Mouse (Mus musculus): Measurements from ENCODE around the gene Cd164l2. TPM values are rescaled to one million over a fixed set of nuclear protein-coding genes. Genes with fewer than 3 reads are reported as not detected.
A peak's percentile ranks its signal among the peaks of the same experiment; 100 is the strongest.

The Cd164l2 gene
- polyA plus RNA-seq, 1 experiment from 2014 or later = 0.56 TPM

GRCm38 (mm10) chr4:133196136-133196535 lies 15.8 kb upstream of the Cd164l2 start:
- Histone ChIP-seq H3K4me1 (peaks cover 56% of the 10 kb centered on the region), H3K4me3 (no peak overlapping the region), H3K36me3 (peaks cover 61% of the 10 kb centered on the region), H3K9me3 (no peaks in the 10 kb centered on the region), H3K27ac (replicated peaks) (peak overlapping the region; percentile 93; the same call in 1 of the 2 replicates), H3K27me3 (replicated peaks) (no peaks in the 10 kb centered on the region), H3K4me2 (no peak overlapping the region), H3K9ac (peak overlapping the region; percentile 41)
- 64% methylated on average over 2 of the region's 2 CpGs for WGBS
- no peak for ATAC-seq (ENCODE audit: extremely low read depth, insufficient number of reproducible peaks, low FRiP score, low TSS enrichment)

- Histone ChIP-seq H3K27ac (replicated peaks) (peak overlapping the region; percentile 93), H3K4me3 (no peak overlapping the region), H3K9me3 (no peaks in the 10 kb centered on the region), H3K4me2 (no peak overlapping the region), H3K4me1 (peaks cover 64% of the 10 kb centered on the region), H3K9ac (peak overlapping the region; percentile 67), H3K27me3 (replicated peaks) (no peaks in the 10 kb centered on the region), H3K36me3 (peaks cover 54% of the 10 kb centered on the region)
- 50% methylated on average over 7 of the region's 7 CpGs for WGBS
- ATAC-seq (ENCODE audit: extremely low read depth, insufficient number of reproducible peaks, low FRiP score, low TSS enrichment) = no peak
These were observed 15.1 kb upstream of the Cd164l2 start for GRCm38 (mm10) chr4:133196852-133197251.

GRCm38 (mm10) chr4:133197355-133197754 lies 14.6 kb upstream of the Cd164l2 start:
- Histone ChIP-seq H3K9me3 (no peaks in the 10 kb centered on the region), H3K27me3 (replicated peaks) (no peaks in the 10 kb centered on the region), H3K4me1 (peaks cover 66% of the 10 kb centered on the region), H3K9ac (peak overlapping the region; percentile 67), H3K36me3 (peaks cover 49% of the 10 kb centered on the region), H3K4me3 (no peak overlapping the region), H3K4me2 (no peak overlapping the region), H3K27ac (replicated peaks) (peak overlapping the region; percentile 93)
- WGBS = 28% methylated on average over 5 of the region's 5 CpGs
- ATAC-seq (ENCODE audit: extremely low read depth, insufficient number of reproducible peaks, low FRiP score, low TSS enrichment) = no peak

- no peak for ATAC-seq (ENCODE audit: extremely low read depth, insufficient number of reproducible peaks, low FRiP score, low TSS enrichment)
- H3K36me3 ChIP-seq = peaks cover 44% of the 10 kb centered on the region
- H3K27me3 ChIP-seq (replicated peaks) = no peaks in the 10 kb centered on the region
- H3K9ac ChIP-seq = peak overlapping the region; percentile 67
- H3K4me3 ChIP-seq = no peak overlapping the region
- H3K27ac ChIP-seq (replicated peaks) = peak overlapping the region; percentile 93
- peaks cover 66% of the 10 kb centered on the region for H3K4me1 ChIP-seq
- WGBS = 34% methylated on average over 13 of the region's 13 CpGs
- H3K4me2 ChIP-seq = no peak overlapping the region
- H3K9me3 ChIP-seq = no peaks in the 10 kb centered on the region
These were observed 14.1 kb upstream of the Cd164l2 start for GRCm38 (mm10) chr4:133197801-133198286.

- 0 out of 2 replicates have a peak, but pooled peaks have one; percentile 10 for ATAC-seq (ENCODE audit: extremely low read depth, insufficient number of reproducible peaks, low FRiP score, low TSS enrichment)
- peak overlapping the region; percentile 93 for H3K27ac ChIP-seq (replicated peaks)
- WGBS = 21% methylated on average over 19 of the region's 19 CpGs
- H3K27me3 ChIP-seq (replicated peaks) = no peaks in the 10 kb centered on the region
- H3K9ac ChIP-seq = peak overlapping the region; percentile 67
- H3K4me1 ChIP-seq = peaks cover 68% of the 10 kb centered on the region
- H3K4me2 ChIP-seq = peak overlapping the region; percentile 10; the same call in 1 of the 2 replicates
- no peak overlapping the region for H3K4me3 ChIP-seq
- H3K9me3 ChIP-seq = no peaks in the 10 kb centered on the region
- H3K36me3 ChIP-seq = peaks cover 37% of the 10 kb centered on the region
These were observed 13.4 kb upstream of the Cd164l2 start for GRCm38 (mm10) chr4:133198337-133199180.

- Histone ChIP-seq H3K4me3 (no peak overlapping the region), H3K4me1 (peaks cover 79% of the 10 kb centered on the region), H3K9me3 (no peaks in the 10 kb centered on the region), H3K27me3 (replicated peaks) (no peaks in the 10 kb centered on the region), H3K4me2 (peak overlapping the region; percentile 51), H3K9ac (peak overlapping the region; percentile 64), H3K36me3 (peaks cover 25% of the 10 kb centered on the region), H3K27ac (replicated peaks) (peak overlapping the region; percentile 93)
- WGBS = 33% methylated on average over 6 of the region's 6 CpGs
- no peak for ATAC-seq (ENCODE audit: extremely low read depth, insufficient number of reproducible peaks, low FRiP score, low TSS enrichment)
These were observed 12.2 kb upstream of the Cd164l2 start for GRCm38 (mm10) chr4:133199743-133200142.

- Histone ChIP-seq H3K4me2 (peak overlapping the region; percentile 51), H3K36me3 (peaks cover 19% of the 10 kb centered on the region), H3K9ac (peak overlapping the region; percentile 64), H3K4me3 (no peak overlapping the region), H3K27ac (replicated peaks) (peak overlapping the region; percentile 93), H3K27me3 (replicated peaks) (no peaks in the 10 kb centered on the region), H3K9me3 (no peaks in the 10 kb centered on the region), H3K4me1 (peaks cover 84% of the 10 kb centered on the region)
- ATAC-seq (ENCODE audit: extremely low read depth, insufficient number of reproducible peaks, low FRiP score, low TSS enrichment) = no peak
- 39% methylated on average over 21 of the region's 21 CpGs for WGBS
These were observed 11.6 kb upstream of the Cd164l2 start for GRCm38 (mm10) chr4:133200343-133200742.

GRCm38 (mm10) chr4:133201006-133201771 lies 10.7 kb upstream of the Cd164l2 start:
- H3K4me2 ChIP-seq = no peak overlapping the region
- 58% methylated on average over 8 of the region's 8 CpGs for WGBS
- H3K4me3 ChIP-seq = no peak overlapping the region
- H3K27ac ChIP-seq (replicated peaks) = peak overlapping the region; percentile 93
- no peak for ATAC-seq (ENCODE audit: extremely low read depth, insufficient number of reproducible peaks, low FRiP score, low TSS enrichment)
- peaks cover 10% of the 10 kb centered on the region for H3K36me3 ChIP-seq
- H3K9me3 ChIP-seq = no peaks in the 10 kb centered on the region
- peak overlapping the region; percentile 64 for H3K9ac ChIP-seq
- H3K27me3 ChIP-seq (replicated peaks) = no peaks in the 10 kb centered on the region
- H3K4me1 ChIP-seq = peaks cover 77% of the 10 kb centered on the region

GRCm38 (mm10) chr4:133202254-133202653 lies 9.7 kb upstream of the Cd164l2 start:
- Histone ChIP-seq H3K27me3 (replicated peaks) (no peaks in the 10 kb centered on the region), H3K36me3 (no peaks in the 10 kb centered on the region), H3K4me1 (peaks cover 66% of the 10 kb centered on the region), H3K4me3 (no peak overlapping the region), H3K27ac (replicated peaks) (no peak overlapping the region), H3K9me3 (no peaks in the 10 kb centered on the region), H3K9ac (no peak overlapping the region), H3K4me2 (no peak overlapping the region)
- no peak for ATAC-seq (ENCODE audit: extremely low read depth, insufficient number of reproducible peaks, low FRiP score, low TSS enrichment)
- WGBS = 93% methylated on average over 3 of the region's 3 CpGs

- Histone ChIP-seq H3K27me3 (replicated peaks) (peaks cover 6% of the 10 kb centered on the region; the same call in 1 of the 2 replicates), H3K27ac (replicated peaks) (no peak overlapping the region), H3K4me2 (no peak overlapping the region), H3K4me3 (no peak overlapping the region), H3K4me1 (peaks cover 53% of the 10 kb centered on the region), H3K9me3 (no peaks in the 10 kb centered on the region), H3K36me3 (no peaks in the 10 kb centered on the region), H3K9ac (no peak overlapping the region)
- no peak for ATAC-seq (ENCODE audit: extremely low read depth, insufficient number of reproducible peaks, low FRiP score, low TSS enrichment)
- 61% methylated on average over 3 of the region's 3 CpGs for WGBS
These were observed 8.3 kb upstream of the Cd164l2 start for GRCm38 (mm10) chr4:133203591-133203990.

- 20% methylated on average over 7 of the region's 7 CpGs for WGBS
- Histone ChIP-seq H3K36me3 (no peaks in the 10 kb centered on the region), H3K9ac (peak overlapping the region; percentile 73), H3K27ac (replicated peaks) (peak overlapping the region; percentile 72), H3K4me3 (no peak overlapping the region), H3K27me3 (replicated peaks) (peaks cover 13% of the 10 kb centered on the region), H3K9me3 (no peaks in the 10 kb centered on the region), H3K4me1 (peaks cover 48% of the 10 kb centered on the region), H3K4me2 (peak overlapping the region; percentile 28)
- no peak for ATAC-seq (ENCODE audit: extremely low read depth, insufficient number of reproducible peaks, low FRiP score, low TSS enrichment)
These were observed 7.6 kb upstream of the Cd164l2 start for GRCm38 (mm10) chr4:133204379-133204778.
